Mouse (Mus musculus) kidney, adult 2 months (tissue): ENCODE results near the gene BC049352.

Source experiments
- CTCF ChIP-seq: fragments of 200-500 bp; conservative IDR thresholded peaks from 2 replicates; pipeline ENCODE4 v1.5.1; 2011; ENCODE audit warnings: low read depth, mild to moderate bottlenecking, control low read depth, low read length, moderate library complexity, mixed read lengths; ENCODE audit not compliant: insufficient read depth, insufficient read length
- POLR2A ChIP-seq: fragments of 200-500 bp; IDR thresholded peaks from one replicate; pipeline ENCODE4 v1.6.1; 2011; ENCODE audit warnings: low read depth, low read length, control low read depth

GRCm38 (mm10) chr9:45268597-45269325 is 87.0 kb downstream of the BC049352 start, which contains the start of gene Il10ra:
- TF ChIP-seq CTCF (no peak), POLR2A (no peak)
